Mouse (Mus musculus): Measurements from ENCODE around the gene Sit1. TPM values are rescaled to one million over a fixed set of nuclear protein-coding genes. Genes with fewer than 3 reads are reported as not detected.

The Sit1 gene
- polyA plus RNA-seq (2012), result 0.63 and 1.5 TPM in 2 replicates

GRCm38 (mm10) chr4:43483535-43484091, at the start of gene Sit1:
TSS of gene Sit1 (minus strand) at chr4:43483734.

GRCm38 (mm10) chr4:43506536-43507185, 23.1 kb upstream of the Sit1 start, which contains the start of gene Car9:
TSS of gene Car9 (plus strand) at chr4:43506966.

GRCm38 (mm10) chr4:43499407-43500333, 16.1 kb upstream of the Sit1 start, which contains the start of gene Arhgef39:
TSS of gene Arhgef39 (minus strand) at chr4:43499695.

GRCm38 (mm10) chr4:43492821-43493185, 9.3 kb upstream of the Sit1 start, which contains the start of gene Ccdc107:
TSS of gene Ccdc107 (plus strand) at chr4:43492900.

GRCm38 (mm10) chr4:43454041-43454836, 29.3 kb downstream of the Sit1 start, which contains the start of gene Cd72:
TSS of gene Cd72 (minus strand) at chr4:43454628.

GRCm38 (mm10) chr4:43441639-43442038, 41.9 kb downstream of the Sit1 start, which contains the start of gene Tesk1:
TSS of gene Tesk1 (plus strand) at chr4:43441939.

Other genes starting within 250 kb of the Sit1 start
- 0.01 and 0.09 TPM in 2 replicates for gene Atp8b5, start 216.6 kb downstream of the Sit1 start, polyA plus RNA-seq (2012)
- gene Rusc2, start 101.8 kb downstream of the Sit1 start, polyA plus RNA-seq (2012), result 6.3 and 7.3 TPM in 2 replicates
- gene Fam166b, start 54.6 kb downstream of the Sit1 start, polyA plus RNA-seq (2012), result not detected in 2 replicates
- 62.0 and 67.6 TPM in 2 replicates for gene Tesk1, start 41.8 kb downstream of the Sit1 start, polyA plus RNA-seq (2012)
- gene Cd72, start 29.1 kb downstream of the Sit1 start, polyA plus RNA-seq (2012), result 19.2 and 28.2 TPM in 2 replicates
- 89.2 and 116 TPM in 2 replicates for gene Ccdc107, start 9.2 kb upstream of the Sit1 start, polyA plus RNA-seq (2012)
- 24.6 and 38.5 TPM in 2 replicates for gene Arhgef39, start 16.0 kb upstream of the Sit1 start, polyA plus RNA-seq (2012)
- 6.6 and 7.2 TPM in 2 replicates for gene Car9, start 23.2 kb upstream of the Sit1 start, polyA plus RNA-seq (2012)
- gene Tpm2, start 40.0 kb upstream of the Sit1 start, polyA plus RNA-seq (2012), result 4.0 and 10.1 TPM in 2 replicates
- gene Creb3, start 78.6 kb upstream of the Sit1 start, polyA plus RNA-seq (2012), result 2.3 and 3.2 TPM in 2 replicates
- gene Tln1, start 79.0 kb upstream of the Sit1 start, polyA plus RNA-seq (2012), result 173 and 201 TPM in 2 replicates
- 59.2 and 71.3 TPM in 2 replicates for gene Rgp1, start 95.0 kb upstream of the Sit1 start, polyA plus RNA-seq (2012)
- 11.5 and 13.7 TPM in 2 replicates for gene Gba2, start 95.1 kb upstream of the Sit1 start, polyA plus RNA-seq (2012)
- not detected in 2 replicates for gene Msmp, start 100.8 kb upstream of the Sit1 start, polyA plus RNA-seq (2012)
- 2.0 and 2.3 TPM in 2 replicates for gene Npr2, start 148.2 kb upstream of the Sit1 start, polyA plus RNA-seq (2012)
- gene Spag8, start 169.9 kb upstream of the Sit1 start, polyA plus RNA-seq (2012), result 0.26 and 0.36 TPM in 2 replicates
- gene Hint2, start 172.7 kb upstream of the Sit1 start, polyA plus RNA-seq (2012), result 44.6 and 61.0 TPM in 2 replicates
- 4.2 and 6.7 TPM in 2 replicates for gene Tmem8b, start 185.2 kb upstream of the Sit1 start, polyA plus RNA-seq (2012)
- gene Fam221b, start 185.4 kb upstream of the Sit1 start, polyA plus RNA-seq (2012), result 0.07 and 0.22 TPM in 2 replicates
- not detected in 2 replicates for gene Olfr70, start 217.1 kb upstream of the Sit1 start, polyA plus RNA-seq (2012)
- not detected in 2 replicates for gene Olfr71, start 226.5 kb upstream of the Sit1 start, polyA plus RNA-seq (2012)
- not detected in 2 replicates for gene Hrct1, start 243.5 kb upstream of the Sit1 start, polyA plus RNA-seq (2012)
- 0.03 TPM in 1 of 2 replicates, not detected in the other for gene Spaar, start 246.3 kb upstream of the Sit1 start, polyA plus RNA-seq (2012)

Measured in megakaryocyte-erythroid progenitor cell, adult 5 weeks (primary cell).